Mouse (Mus musculus) embryonic fibroblast, embryonic 13.5 days (primary cell): ENCODE measurements around the gene Ipo4.

Source experiments
- CTCF ChIP-seq: IDR thresholded peaks from 2 replicates; pipeline ENCODE4 v1.5.1; 2011; ENCODE audit warnings: mild to moderate bottlenecking, control low read depth, low read length, moderate library complexity, borderline replicate concordance; ENCODE audit not compliant: insufficient read depth
- POLR2A ChIP-seq: IDR thresholded peaks from 2 replicates; pipeline ENCODE4 v1.6.1; 2011; ENCODE audit warnings: low read depth, mild to moderate bottlenecking, control low read depth, low read length, moderate library complexity

DNA sequence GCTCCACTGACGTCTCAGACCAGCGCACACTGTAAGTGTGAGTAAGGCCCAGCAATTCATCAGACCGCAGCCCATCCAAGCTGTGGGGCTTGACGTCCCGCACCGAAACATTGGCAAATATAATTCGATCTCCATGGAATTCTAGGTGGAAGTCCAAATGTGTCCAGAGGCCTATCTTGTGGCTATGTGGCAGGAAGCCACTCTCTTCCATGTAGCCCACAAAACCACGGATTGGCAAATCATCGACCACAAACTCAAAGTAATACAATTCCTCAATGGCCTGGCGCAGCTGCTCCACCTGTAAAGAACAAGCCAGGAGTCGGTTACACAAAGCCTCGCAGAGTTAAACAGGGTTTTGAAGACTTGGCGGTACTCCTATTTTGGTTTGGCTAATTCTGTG, 5.5 kb upstream of the Ipo4 start:
- TF ChIP-seq CTCF (no peak), POLR2A (no peak)
